Mouse (Mus musculus) heart, embryonic 14.5 days (tissue): ENCODE measurements around the gene Stoml1. TPM values are rescaled to one million over a fixed set of nuclear protein-coding genes. Genes with fewer than 3 reads are reported as not detected.

Source experiments
- ATAC-seq: fragments of 200-750 bp; cut with Nextera tagmentation; 2 replicates; pipeline ENCODE4 v1.8.0; 2017; ENCODE audit warnings: low read depth, moderate TSS enrichment; ENCODE audit not compliant: insufficient number of reproducible peaks, insufficient read depth, low FRiP score
- H3K27ac ChIP-seq, 2 experiments: fragments of 200-500 bp in 1 of 2; fragments of 300-500 bp in 1 of 2; sonication (generic) in 1 of 2; replicated peaks in 1 of 2; 2 replicates each; pipeline ENCODE4 v1.5.1; 2012 to 2014; ENCODE audit warnings: low read depth in 2 of 2, low read length in 2 of 2, control low read depth in 1 of 2, mild to moderate bottlenecking in 1 of 2, mixed read lengths in 1 of 2; ENCODE audit not compliant: control insufficient read depth in 1 of 2, insufficient read depth in 1 of 2
- H3K27me3 ChIP-seq: fragments of 300-500 bp; sonication (generic); 2 replicates; pipeline ENCODE4 v1.6.1; 2014; ENCODE audit warnings: mild to moderate bottlenecking, low read length, control low read depth; ENCODE audit not compliant: control insufficient read depth, insufficient read depth
- H3K36me3 ChIP-seq: fragments of 300-500 bp; sonication (generic); 2 replicates; pipeline ENCODE4 v1.6.1; 2014; ENCODE audit warnings: mild to moderate bottlenecking, control low read depth, low read length, mixed read lengths; ENCODE audit not compliant: control insufficient read depth, insufficient read depth
- H3K4me1 ChIP-seq, 2 experiments: fragments of 200-500 bp in 1 of 2; fragments of 300-500 bp in 1 of 2; sonication (generic) in 1 of 2; 2 replicates each; pipeline ENCODE4 v1.6.1; 2012 to 2014; ENCODE audit warnings: low read length in 2 of 2, control low read depth in 1 of 2, mixed read lengths in 1 of 2; ENCODE audit not compliant: control insufficient read depth in 2 of 2, insufficient read depth in 2 of 2
- H3K4me2 ChIP-seq: fragments of 300-500 bp; sonication (generic); 2 replicates; pipeline ENCODE4 v1.6.1; 2014; ENCODE audit warnings: mild to moderate bottlenecking, low read length
- H3K4me3 ChIP-seq, 2 experiments: fragments of 200-500 bp in 1 of 2; fragments of 300-500 bp in 1 of 2; sonication (generic) in 1 of 2; 2 replicates each; pipeline ENCODE4 v1.5.1; 2012 to 2014; ENCODE audit warnings: low read length in 2 of 2, mild to moderate bottlenecking in 2 of 2, control low read depth in 1 of 2, low read depth in 1 of 2, moderate library complexity in 1 of 2; ENCODE audit not compliant: control insufficient read depth in 1 of 2, insufficient read depth in 1 of 2
- H3K9ac ChIP-seq: fragments of 300-500 bp; sonication (generic); 2 replicates; pipeline ENCODE4 v1.6.1; 2014; ENCODE audit warnings: mild to moderate bottlenecking, low read length
- H3K9me3 ChIP-seq: fragments of 300-500 bp; sonication (generic); 2 replicates; pipeline ENCODE4 v1.6.1; 2016; ENCODE audit warnings: low read length, control low read depth; ENCODE audit not compliant: control insufficient read depth
- WGBS: fragments of 180-500 bp; shearing (Covaris S2); extraction: QIAGEN DNeasy Blood & Tissue Kit; methylation state at CpG from one replicate; pipeline ENCODE4 v1.1.7; 2014; 5-methylcytosine and 5-hydroxymethylcytosine counted together
- polyA plus RNA-seq: library from polyadenylated mRNA; unstranded; fragments of >200 nt; fragmentation: Nextera tagmentation; extraction: Ambion mirVana; gene quantifications from 2 replicates; pipeline ENCODE4 v1.2.1, GENCODE M21; 2014

The Stoml1 gene
- polyA plus RNA-seq = 22.7 and 25.6 TPM in 2 replicates

- Histone ChIP-seq H3K4me2 (peak within 1 kb of the TSS; percentile 79), H3K36me3 (peaks cover 26% of the 10 kb centered on the region), H3K9ac (peak within 1 kb of the TSS; percentile 82), H3K4me1 (peaks cover 9 to 17% of the 10 kb centered on the region in 2 experiments), H3K27ac (peak within 1 kb of the TSS; percentile 65 to 67), H3K4me3 (peak within 1 kb of the TSS; percentile 64 to 86), H3K9me3 (no peaks in the 10 kb centered on the region), H3K27me3 (no peaks in the 10 kb centered on the region)
- under 1% methylated on average over 31 of the region's 31 CpGs for WGBS
- ATAC-seq = peak; percentile 94
Observed at GRCm38 (mm10) chr9:58253033-58253804, at the start of gene Stoml1. Gene Stoml1 (plus strand): TSS chr9:58253164.

GRCm38 (mm10) chr9:58203516-58204447 lies 49.2 kb upstream of the Stoml1 start, which contains the start of the genes Islr and Islr2:
Gene Islr (minus strand): TSS chr9:58204306.
Gene Islr2 (minus strand): TSS chr9:58204319.
- 2% methylated on average over 42 of the region's 42 CpGs for WGBS
- Histone ChIP-seq H3K27me3 (peaks cover 56% of the 10 kb centered on the region), H3K4me3 (peak within 1 kb of the TSS; percentile 34 to 50), H3K4me2 (peak within 1 kb of the TSS; percentile 60), H3K9me3 (no peaks in the 10 kb centered on the region), H3K9ac (0 out of 2 replicates have a peak within 1 kb of the TSS, but pooled peaks have one; percentile 17), H3K36me3 (no peaks in the 10 kb centered on the region), H3K4me1 (peaks cover 5 to 14% of the 10 kb centered on the region in 2 experiments; a peak in 3 of 4 replicates), H3K27ac (no peak within 1 kb of the TSS)
- ATAC-seq = peak; percentile 64; the same call in 1 of the 2 replicates

GRCm38 (mm10) chr9:58204448-58205000 lies 48.4 kb upstream of the Stoml1 start:
- ATAC-seq = peak; percentile 62; the same call in 1 of the 2 replicates
- 0 out of 2 replicates have a peak overlapping the region, but pooled peaks have one; percentile 17 for H3K9ac ChIP-seq
- H3K4me2 ChIP-seq = peak overlapping the region; percentile 60
- H3K36me3 ChIP-seq = no peaks in the 10 kb centered on the region
- WGBS = 3% methylated on average over 18 of the region's 18 CpGs
- H3K4me3 ChIP-seq = peak overlapping the region; percentile 34 to 50
- H3K27me3 ChIP-seq = peaks cover 49% of the 10 kb centered on the region
- peaks cover 5 to 9% of the 10 kb centered on the region in 2 experiments; a peak in 3 of 4 replicates for H3K4me1 ChIP-seq
- no peak overlapping the region for H3K27ac ChIP-seq
- H3K9me3 ChIP-seq = no peaks in the 10 kb centered on the region

- peaks cover 34% of the 10 kb centered on the region for H3K27me3 ChIP-seq
- no peak for ATAC-seq
- 83% methylated on average over 7 of the region's 7 CpGs for WGBS
Observed at GRCm38 (mm10) chr9:58206013-58206412, 47.0 kb upstream of the Stoml1 start.

GRCm38 (mm10) chr9:58209462-58210303 lies 43.3 kb upstream of the Stoml1 start:
- Histone ChIP-seq H3K27me3 (0 out of 2 replicates have a peak, but pooled peaks cover 4% of the 10 kb centered on the region), H3K27ac (peak overlapping the region in 1 of 2 experiments; percentile 11; a peak in 1 of 4 replicates), H3K4me1 (peaks cover 21 to 31% of the 10 kb centered on the region in 2 experiments), H3K36me3 (no peaks in the 10 kb centered on the region), H3K4me2 (no peak overlapping the region), H3K9me3 (no peaks in the 10 kb centered on the region), H3K9ac (no peak overlapping the region), H3K4me3 (no peak overlapping the region)
- WGBS = 79% methylated on average over 8 of the region's 8 CpGs
- ATAC-seq = no peak

More at GRCm38 (mm10) chr9:58206013-58206412, 47.0 kb upstream of the Stoml1 start:
- no peak overlapping the region for H3K4me3 ChIP-seq
- H3K27ac ChIP-seq = no peak overlapping the region
- H3K9ac ChIP-seq = no peak overlapping the region
- no peaks in the 10 kb centered on the region for H3K36me3 ChIP-seq
- H3K4me2 ChIP-seq = no peak overlapping the region
- H3K9me3 ChIP-seq = no peaks in the 10 kb centered on the region
- peaks cover 13 to 18% of the 10 kb centered on the region in 2 experiments for H3K4me1 ChIP-seq

GRCm38 (mm10) chr9:58210304-58210627 lies 42.7 kb upstream of the Stoml1 start:
- 60% methylated on average over 2 of the region's 2 CpGs for WGBS
- Histone ChIP-seq H3K9me3 (no peaks in the 10 kb centered on the region), H3K4me2 (no peak overlapping the region), H3K27ac (peak overlapping the region; percentile 11 to 16; a peak in 1 of 4 replicates), H3K4me3 (no peak overlapping the region), H3K27me3 (0 out of 2 replicates have a peak, but pooled peaks cover 4% of the 10 kb centered on the region), H3K9ac (no peak overlapping the region), H3K36me3 (no peaks in the 10 kb centered on the region), H3K4me1 (peaks cover 21 to 35% of the 10 kb centered on the region in 2 experiments)
- no peak for ATAC-seq
